Mouse (Mus musculus) C2C12 (cell line): ENCODE measurements at regions not wholly inside any gene's neighbourhood (a gene's known extent, or its start where the extent isn't known, plus 50 kb on each side); places are given as distances from the start of the nearest gene placed in this dataset.

Experiments
- CTCF ChIP-seq: IDR thresholded peaks from one replicate; pipeline ENCODE4 v1.5.1; 2011; ENCODE audit not compliant: control insufficient read depth, insufficient read depth, insufficient read length
- MYOG ChIP-seq: IDR thresholded peaks from one replicate; pipeline ENCODE4 v1.6.1; 2011; ENCODE audit not compliant: control insufficient read depth, insufficient read length; ENCODE audit errors: extremely low read depth

- no peak for TF ChIP-seq CTCF
- no peak for TF ChIP-seq MYOG
These were observed 203.2 kb upstream of the Tas2r119 start for GRCm38 (mm10) chr15:31973889-31974288.
